Mouse (Mus musculus) frontal cortex, postnatal 14 days (tissue): Measurements from ENCODE around the gene Slc22a23.

Source experiments
- DNase-seq, 2 experiments: peaks; one replicate each; pipeline ENCODE4 v3.0.0; 2022; ENCODE audit warnings: low spot score in 2 of 2

Gene Slc22a23

GRCm38 (mm10) chr13:34235056-34235455, 109.9 kb downstream of the Slc22a23 start:
- DNase-seq = no peak

DNA sequence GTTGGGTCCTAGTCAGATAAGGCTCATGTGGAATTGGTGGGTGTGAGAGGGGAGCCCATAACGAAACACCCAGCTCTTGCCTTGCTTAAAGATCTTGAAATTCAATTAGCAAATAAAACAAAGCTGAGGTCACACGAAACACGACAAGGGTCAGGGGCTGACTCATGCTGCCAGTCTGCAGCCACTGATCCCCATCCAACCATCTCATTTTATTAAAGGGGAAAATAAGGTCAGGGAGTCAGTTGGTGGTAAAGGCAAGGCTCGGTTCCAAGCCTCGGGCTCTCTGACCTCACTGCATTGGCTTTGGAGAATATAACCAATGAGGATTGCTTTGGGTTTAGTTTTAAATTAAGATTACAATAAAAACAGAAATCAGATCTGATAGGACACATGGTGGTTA, 110.5 kb downstream of the Slc22a23 start:
- no peak for DNase-seq

DNA sequence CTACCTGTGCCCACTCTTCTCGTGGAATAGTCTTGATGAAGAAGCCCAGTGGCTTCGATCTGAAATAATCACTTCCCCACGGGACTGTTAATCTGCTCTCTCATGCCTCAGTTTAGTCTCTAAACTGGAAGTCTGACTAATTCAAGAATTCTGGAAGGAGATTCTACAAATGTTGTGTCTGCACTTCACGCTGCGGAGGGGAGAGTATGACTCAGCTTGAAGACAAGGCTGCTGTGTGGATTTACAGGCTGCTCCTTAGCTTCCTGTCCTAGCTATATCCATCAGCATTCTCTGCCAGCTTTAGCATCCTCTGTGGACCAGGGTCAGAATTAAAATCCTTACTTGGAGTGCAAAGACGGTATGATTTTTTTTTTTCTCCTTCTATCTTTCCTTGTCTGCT, 112.0 kb downstream of the Slc22a23 start:
- DNase-seq = no peak

DNA sequence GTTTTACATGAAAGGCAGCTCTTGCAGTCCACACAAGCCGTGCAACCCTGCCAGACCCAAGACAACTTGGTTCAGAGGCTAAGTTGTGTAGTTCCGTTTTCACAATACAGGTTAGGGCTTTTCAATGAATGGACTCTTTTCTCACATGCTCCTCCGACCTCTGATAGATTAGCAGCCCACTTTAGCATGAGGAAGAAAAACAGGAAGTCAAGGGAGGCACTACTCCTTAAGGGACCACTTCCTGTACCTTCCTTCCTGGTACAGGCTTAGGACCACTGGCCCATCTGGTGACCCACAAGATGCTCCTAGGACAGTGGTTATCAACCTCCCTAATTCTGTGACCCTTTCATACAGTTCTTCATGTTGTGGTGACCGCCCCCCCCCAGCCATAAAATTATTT, 116.1 kb downstream of the Slc22a23 start:
- DNase-seq = no peak

DNA sequence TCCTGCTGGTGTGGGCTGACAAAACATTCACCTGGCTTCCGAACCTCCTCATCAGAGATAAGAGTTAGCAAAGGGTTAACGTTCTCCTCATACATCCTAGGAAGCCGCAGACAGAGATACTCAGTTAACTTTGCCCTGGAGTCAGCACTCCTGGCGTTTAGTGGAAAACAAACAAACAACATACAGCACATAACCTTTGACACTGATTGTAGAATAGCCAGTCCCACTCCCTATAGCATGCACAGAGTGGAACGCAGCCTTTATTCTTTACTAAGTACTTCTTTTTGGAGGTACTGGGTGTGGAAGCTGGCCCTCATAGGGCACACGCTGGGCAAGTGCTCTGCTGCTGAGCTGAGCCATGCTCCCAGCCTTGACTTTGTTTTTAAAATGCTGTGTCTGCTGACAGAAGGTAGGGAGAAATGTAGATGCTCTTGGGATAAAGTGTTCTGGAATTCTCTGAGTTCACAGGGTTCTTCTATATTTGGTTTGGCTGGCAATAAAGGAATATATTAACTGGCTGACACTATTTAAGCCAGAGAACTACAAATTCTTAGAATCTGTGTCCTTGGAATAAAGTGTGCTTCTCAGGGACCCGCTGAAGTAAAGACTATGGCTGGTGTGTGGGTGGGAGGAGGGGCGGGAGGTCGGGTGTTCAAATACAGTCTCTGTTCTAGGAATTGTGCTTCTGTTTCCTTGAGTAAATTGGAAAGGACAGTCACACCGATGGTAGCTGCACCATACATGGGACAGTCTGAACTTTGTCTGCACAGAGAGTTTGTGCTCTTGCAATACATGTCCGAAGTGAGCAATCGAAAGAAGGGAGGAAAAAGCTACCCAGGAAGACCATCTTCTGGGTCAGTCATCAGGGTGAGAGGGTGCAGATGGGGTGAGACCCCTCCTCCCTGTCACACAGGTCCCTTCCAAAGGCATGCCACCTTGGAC, 117.0 kb downstream of the Slc22a23 start:
- DNase-seq = no peak

DNA sequence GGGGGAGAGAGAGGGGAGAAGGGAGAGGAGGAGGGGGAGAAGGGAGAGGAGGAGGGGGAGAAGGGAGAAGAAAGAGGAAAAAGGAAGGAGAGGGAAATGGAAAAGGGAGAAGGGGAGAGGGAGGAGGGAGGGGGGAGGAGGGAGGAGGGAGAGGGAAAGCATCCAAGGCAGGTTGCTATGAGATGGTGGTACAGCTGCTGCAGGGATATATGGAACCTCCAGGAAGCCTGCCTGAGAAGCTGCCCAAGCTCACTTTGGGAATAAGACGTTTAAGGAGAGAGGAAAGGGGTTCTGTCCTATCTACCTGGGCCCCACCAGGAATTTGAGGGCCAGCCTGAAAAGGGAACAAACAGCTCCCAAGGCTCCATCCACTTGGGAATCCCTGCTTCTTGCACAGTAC, 118.0 kb downstream of the Slc22a23 start:
- no peak for DNase-seq

- DNase-seq = no peak
Measured at GRCm38 (mm10) chr13:34222985-34223384, 122.0 kb downstream of the Slc22a23 start.

DNA sequence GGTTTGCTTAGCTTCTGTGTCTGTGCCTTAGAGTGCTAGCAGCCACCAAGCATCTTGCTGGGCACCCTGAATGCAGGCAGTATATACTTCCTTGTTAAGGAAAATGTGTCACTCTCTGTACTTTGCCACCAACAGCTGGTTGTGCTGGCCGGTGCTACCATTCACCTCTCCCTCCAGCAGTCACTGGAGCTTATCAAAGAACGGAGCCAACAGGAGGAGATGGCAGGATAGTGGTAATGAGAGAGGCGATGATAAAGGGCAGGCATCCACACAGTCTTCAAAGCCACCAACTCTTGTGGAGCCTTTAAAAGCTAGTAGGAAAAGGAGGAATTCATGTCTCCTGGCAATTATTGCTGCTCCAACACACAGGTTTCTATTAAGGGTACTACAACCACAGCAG, 125.3 kb downstream of the Slc22a23 start:
- DNase-seq = no peak

DNA sequence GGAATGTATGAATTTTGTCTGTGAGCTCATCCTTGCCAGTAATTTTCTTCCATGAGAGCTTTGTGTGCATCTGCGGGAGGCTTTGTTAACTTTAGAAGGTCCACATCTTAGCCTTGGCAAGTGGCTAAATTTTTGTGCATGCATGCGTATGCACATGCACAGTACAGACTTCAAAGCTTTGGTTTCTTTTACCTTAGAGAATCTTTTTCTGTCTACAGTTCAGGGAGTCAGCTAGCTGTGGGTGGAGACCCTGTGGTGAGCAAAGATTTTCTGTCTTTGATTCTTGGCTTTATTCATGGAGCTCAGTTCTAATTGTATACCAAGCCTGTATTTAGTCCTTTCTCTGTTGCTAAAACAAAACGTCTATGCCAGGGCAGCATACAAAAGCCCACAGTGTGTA, 126.2 kb downstream of the Slc22a23 start:
- no peak for DNase-seq

GRCm38 (mm10) chr13:34214855-34215254, 130.1 kb downstream of the Slc22a23 start:
- DNase-seq = no peak

DNA sequence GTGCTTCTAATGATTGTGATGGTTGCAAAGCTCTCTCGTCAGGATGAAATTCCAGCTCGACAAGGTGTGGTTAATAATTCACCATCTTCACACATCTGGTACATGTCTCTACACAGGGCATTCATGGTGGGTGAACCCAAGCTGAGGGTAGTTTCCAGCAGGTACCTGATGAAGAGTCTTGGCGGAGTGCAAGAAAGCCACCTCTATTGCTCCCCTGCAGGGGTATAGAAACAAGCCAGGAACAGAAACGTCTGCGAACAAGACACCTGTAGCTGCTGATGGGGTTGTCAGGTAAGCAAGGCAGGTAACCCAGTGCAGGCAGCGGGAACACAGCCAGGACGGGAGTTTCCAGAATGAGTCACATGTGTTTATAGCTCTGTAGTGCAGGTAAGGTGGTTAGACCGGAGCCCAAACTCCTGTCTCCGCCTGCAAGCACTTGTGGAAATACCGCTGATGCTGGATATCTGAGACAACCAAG, 132.2 kb downstream of the Slc22a23 start:
- no peak for DNase-seq

- DNase-seq = no peak
Measured at GRCm38 (mm10) chr13:34211261-34211775, 133.7 kb downstream of the Slc22a23 start.

DNA sequence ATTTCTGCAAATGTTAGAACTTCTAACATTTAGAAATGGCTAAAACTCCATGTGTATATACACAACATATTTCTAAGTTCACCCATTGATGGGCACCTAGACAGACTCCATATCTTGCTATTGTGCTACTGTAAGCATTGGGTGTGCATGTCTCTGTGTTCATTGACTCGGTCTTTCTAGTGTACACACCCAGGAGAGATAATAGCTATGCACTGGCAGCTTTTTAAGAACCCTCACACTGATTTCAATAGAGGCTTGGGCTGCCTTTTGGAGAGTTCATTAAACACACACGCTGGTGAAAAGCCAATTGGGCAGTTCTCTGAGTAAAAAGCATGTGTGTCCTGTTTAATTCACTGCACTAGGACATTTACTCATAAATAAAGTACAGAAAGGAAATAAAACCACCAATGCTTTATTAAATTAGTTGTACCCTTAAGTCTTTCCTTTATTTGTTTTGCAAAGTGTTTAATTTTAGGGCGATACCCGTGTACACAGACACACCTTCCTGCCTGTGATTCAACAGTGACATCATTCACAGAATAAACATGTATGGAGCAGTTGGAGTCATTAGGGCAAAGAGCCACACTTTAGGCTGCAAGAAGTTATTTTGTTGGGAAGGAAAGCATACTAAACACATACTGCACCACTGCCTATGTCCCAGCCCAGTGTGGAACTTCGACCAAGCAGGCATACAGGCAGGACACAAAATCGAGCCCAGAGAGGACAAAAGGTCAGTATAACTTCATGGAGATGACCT, 137.1 kb downstream of the Slc22a23 start:
- no peak for DNase-seq

- DNase-seq = no peak
Measured at GRCm38 (mm10) chr13:34205216-34205615, 139.8 kb downstream of the Slc22a23 start.

GRCm38 (mm10) chr13:34195676-34196075, 149.3 kb downstream of the Slc22a23 start:
- no peak for DNase-seq

DNA sequence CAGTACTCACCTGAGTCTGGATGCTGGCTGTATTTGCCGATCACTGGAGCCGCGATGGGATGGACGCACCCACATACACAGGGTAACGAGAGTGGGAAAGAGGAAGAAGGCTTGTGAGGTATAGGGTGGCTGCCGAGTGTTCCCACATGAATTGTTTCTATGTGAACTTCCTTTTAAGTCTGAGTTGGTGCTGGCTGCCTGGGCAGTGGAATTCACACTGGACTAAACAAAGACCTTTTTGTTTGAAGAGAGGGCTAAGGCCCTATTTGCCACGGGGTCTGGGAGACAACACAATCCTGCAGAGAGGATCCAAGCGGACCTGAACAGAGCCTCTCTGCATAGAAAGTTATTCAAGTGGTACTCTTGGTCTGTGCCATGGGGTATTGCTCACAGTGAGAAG, 151.6 kb downstream of the Slc22a23 start:
- DNase-seq = no peak

- DNase-seq = no peak
Measured at GRCm38 (mm10) chr13:34192414-34193191, 152.4 kb downstream of the Slc22a23 start.

- DNase-seq = peak; percentile 43 to 55
Measured at GRCm38 (mm10) chr13:34187571-34187970, 157.4 kb downstream of the Slc22a23 start.

DNA sequence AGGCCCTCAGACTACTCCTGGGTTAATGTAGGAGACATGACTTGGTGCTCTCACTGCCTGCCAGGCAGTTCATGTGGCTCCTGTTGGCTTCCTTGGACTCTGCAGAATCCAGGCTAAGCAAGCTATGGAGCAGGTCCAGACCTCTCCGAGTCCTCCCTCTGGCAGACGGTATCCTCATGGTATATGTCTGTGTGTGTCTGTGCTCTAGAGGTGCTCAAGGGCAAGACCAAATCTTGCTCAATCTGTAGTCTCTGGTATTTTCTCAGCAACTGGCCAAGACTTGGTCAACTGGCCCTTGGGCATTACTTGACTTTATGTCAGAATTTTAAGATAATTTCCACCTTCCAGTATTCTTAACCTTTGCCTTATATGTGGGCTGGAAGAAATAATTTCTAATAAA, 159.6 kb downstream of the Slc22a23 start:
- DNase-seq = no peak

- no peak for DNase-seq
Measured at GRCm38 (mm10) chr13:34181624-34182023, 163.4 kb downstream of the Slc22a23 start.

GRCm38 (mm10) chr13:34174025-34174424, 171.0 kb downstream of the Slc22a23 start:
- no peak for DNase-seq
